Mouse (Mus musculus): ENCODE measurements around the gene Cdkn2b.
A peak's percentile ranks its signal among the peaks of the same experiment; 100 is the strongest.

The Cdkn2b gene

DNA sequence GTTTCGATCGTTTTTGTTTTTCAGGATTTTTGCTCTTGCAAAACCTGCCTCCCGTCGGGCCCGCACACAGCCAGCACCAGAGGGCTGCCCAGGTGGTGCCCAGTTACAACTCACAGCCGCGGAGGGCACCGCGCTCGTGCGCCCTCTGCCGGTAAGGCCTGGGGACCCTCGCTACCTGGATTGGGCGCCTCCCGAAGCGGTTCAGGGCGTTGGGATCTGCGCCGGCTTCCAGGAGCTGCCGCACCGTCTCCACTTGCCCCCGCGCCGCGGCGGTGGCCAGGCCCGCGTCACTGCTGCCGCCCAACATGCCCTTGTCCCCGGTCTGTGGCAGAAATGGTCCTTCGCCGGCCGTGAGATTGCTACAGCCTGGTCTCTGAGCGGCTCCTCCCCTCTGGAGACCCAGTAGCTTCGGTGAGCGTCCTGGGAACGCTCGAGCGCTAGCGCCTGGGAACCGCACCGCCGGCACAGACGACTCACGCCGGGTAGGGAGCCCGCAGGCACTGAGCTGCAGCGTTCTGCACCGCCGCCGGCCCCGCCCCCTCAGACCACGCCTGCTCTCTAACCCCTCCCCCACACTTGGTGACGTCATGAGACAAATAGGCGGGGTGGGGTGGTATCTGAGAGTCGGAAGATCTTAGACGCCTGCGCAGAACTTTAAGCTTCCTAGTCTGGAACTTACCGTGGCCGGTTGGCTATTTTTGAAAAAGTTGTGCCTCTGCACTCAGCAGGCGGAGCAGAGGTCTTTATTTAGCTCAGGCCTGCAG is at the start of gene Cdkn2b:
Gene Cdkn2b, minus strand, starts transcription at position 549 of the 764 bp plus-strand sequence.
- peak; percentile 72 for DNase-seq (ENCODE audit: low read depth, low spot score)

DNA sequence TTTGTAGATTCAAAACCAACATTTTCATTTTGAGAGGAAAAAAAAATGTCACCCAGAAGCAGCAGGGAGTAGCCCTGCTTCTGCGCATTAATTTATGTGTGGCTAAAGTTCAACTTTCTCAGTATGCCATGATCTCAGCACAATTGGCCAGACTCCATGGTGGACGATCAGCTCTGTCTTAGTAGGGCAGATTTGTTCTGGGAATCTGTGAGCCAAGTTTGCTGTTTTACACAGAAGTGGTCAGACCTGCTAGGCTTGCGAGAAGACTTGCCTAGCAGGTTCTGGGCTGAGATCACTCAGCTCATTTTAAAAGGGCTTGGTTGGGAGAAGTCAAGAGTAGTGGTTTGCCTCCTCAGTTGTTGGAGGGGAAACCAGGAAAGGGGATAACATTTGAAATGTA is 49.5 kb upstream of the Cdkn2b start:
- DNase-seq (ENCODE audit: low read depth, low spot score): no peak

GRCm38 (mm10) chr4:89359506-89359905 is 48.7 kb upstream of the Cdkn2b start:
- no peak for DNase-seq (ENCODE audit: low read depth, low spot score)

DNA sequence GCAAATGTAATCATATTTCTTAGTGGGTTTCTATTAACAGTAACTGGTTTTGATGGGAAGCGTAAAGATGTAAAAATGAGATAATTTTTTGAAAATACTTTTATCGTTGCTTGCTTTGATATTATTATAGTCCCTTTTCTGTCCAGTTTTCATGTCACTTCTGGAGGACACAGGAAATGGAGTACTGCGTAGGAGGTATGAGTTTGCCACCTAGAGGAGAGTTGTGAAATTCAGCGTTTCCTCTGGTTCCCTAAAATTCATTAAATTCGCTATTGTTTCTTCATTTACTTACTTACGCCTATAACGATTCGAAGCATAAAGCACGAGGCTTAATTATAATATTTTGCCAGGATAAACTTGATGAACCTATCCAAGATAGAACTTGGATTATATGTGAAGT is 43.1 kb upstream of the Cdkn2b start:
- DNase-seq (ENCODE audit: low read depth, low spot score): peak; percentile 6

GRCm38 (mm10) chr4:89353071-89353582 is 42.3 kb upstream of the Cdkn2b start:
- DNase-seq (ENCODE audit: low read depth, low spot score): no peak

DNA sequence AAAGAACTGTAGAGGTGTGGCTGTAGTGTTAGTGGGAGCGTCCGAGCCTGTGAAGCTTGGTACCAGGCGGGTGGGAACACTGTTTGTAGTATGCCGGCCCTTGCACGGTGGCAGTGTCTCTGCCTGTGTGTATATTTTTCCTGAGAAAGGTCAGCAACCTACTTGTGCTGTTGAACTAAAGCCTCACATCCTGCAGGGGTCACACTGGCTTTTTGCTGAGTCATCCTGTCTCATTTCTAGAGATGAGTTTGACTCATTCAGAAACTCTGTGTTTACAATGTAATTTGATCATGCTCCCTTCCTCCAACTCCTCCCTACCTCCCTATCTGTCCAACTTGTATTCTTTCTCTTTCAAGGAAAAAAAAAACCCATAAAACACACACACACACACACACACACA is 40.6 kb upstream of the Cdkn2b start:
- DNase-seq (ENCODE audit: low read depth, low spot score): no peak

- no peak for DNase-seq (ENCODE audit: low read depth, low spot score)
These were observed 40.2 kb upstream of the Cdkn2b start for GRCm38 (mm10) chr4:89350938-89351451.

DNA sequence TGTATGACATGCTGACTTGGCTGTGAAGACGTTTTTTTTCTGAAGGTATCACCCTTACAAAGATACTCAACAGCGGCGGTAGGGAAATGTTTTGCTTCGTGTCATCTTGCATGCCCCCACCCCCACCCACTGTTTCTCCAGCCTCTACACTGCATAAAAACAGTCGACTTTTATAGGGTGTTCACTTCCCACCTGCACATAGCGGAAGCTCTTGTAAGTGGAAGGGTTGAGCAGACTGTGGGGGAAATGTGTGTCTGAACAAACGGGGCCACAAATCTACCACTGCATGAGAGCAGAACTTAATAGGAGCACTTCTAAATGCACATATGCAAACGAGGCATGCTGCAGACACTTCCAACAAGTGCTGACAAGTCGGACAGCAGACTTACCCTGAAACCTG is 39.6 kb upstream of the Cdkn2b start:
- DNase-seq (ENCODE audit: low read depth, low spot score): no peak

DNA sequence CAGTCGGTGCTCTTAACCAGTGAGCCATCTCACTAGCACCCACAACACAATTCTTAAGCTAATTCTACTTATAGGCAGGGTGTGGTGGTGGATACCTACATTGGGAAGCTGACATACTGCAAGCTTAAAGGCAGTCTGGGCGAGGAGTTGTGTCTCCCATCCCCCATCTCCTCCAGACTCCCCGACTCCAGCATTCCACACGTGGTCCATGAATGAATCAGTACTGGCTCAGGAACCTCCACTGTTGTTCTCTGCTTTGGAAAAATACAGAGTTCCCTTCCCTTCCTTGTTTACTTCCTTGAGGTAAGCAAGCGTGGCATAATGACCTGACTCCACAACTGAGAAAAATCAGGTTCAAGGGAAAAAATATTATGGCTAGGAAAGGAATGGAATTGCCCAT is 38.0 kb upstream of the Cdkn2b start:
- DNase-seq (ENCODE audit: low read depth, low spot score): no peak

DNA sequence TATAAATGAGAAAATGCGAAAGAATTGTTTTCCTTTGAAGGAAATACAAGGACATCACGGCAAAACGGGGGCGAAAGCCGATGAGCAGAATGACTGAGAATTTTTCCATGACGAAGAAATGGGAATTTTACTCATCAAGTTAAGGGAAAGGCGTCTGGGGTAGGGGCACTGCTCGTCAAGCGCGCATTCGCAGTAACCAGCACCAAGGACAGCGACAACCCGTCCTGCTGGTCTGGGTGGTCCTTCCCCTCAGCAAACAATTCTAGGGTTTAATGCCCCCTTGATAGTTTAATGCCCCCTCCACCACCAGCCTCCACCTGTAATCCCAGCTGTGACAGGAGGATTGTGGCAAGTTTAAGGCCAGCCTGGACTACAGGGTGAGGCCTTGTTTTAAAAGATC is 2.6 kb upstream of the Cdkn2b start:
- no peak for DNase-seq (ENCODE audit: low read depth, low spot score)

- no peak for DNase-seq (ENCODE audit: low read depth, low spot score)
These were observed 843 bp downstream of the Cdkn2b start for GRCm38 (mm10) chr4:89309996-89310395.

DNA sequence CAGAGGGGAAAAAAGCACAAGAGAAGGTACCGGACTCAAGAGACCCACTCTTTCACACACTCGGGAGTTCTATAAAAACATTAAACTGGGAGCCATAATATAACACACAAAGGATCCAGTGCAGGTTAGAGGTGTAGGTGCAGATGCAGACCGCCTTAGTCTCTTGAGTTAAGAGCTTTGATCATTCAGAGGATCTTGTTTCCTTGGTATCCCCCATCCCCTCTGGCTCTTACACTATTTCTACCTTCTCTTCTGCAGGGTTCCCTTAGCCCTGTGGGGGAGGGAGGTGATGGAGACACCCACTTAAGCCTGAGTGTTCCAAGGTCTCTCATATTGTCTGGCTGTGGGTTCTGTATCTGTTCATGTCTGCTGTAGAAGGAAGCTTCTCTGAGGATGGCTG is 2.8 kb downstream of the Cdkn2b start:
- no peak for DNase-seq (ENCODE audit: low read depth, low spot score)

- DNase-seq (ENCODE audit: low read depth, low spot score): no peak
These were observed 4.0 kb downstream of the Cdkn2b start for GRCm38 (mm10) chr4:89306798-89307365.

DNA sequence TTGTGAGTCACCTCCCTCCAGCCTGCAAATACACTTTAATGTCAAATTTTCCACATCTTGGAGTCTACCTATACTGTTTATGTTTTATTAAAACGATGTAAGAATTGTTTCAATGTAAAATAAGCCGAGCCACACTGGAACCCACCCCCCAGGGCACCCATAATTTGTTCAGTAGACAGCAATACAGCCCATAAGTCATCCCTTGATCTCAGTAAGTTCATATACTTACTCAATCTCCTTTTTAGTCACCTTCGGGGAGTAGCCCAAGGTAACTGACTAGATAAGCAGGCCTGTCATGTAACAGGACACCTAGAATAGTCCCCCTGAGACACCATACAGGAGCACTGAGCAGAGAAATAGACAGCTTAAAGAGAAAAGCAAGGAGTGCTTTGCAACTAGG is 5.1 kb downstream of the Cdkn2b start:
- DNase-seq (ENCODE audit: low read depth, low spot score): no peak

- DNase-seq (ENCODE audit: low read depth, low spot score): no peak
These were observed 7.4 kb downstream of the Cdkn2b start for GRCm38 (mm10) chr4:89303281-89303995.

DNA sequence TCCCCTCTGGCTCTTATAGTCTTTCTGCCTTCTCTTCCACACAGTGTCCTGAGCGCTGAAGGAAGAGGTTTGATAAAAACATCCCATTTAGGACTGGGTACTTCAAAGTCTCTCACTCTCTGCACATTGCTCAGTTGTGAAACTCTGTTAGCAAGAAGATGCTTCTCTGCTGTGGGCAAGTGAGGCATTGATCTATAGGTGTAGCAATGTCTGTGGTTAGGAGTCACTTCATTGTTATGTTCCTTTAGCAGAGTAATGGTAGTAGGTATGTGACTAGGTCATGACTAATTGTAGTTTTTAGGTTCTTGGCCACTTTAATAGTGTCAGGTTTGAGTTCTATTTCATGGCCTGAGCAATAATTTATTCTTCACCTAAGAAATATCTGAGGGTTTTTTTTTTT is 8.7 kb downstream of the Cdkn2b start:
- no peak for DNase-seq (ENCODE audit: low read depth, low spot score)

DNA sequence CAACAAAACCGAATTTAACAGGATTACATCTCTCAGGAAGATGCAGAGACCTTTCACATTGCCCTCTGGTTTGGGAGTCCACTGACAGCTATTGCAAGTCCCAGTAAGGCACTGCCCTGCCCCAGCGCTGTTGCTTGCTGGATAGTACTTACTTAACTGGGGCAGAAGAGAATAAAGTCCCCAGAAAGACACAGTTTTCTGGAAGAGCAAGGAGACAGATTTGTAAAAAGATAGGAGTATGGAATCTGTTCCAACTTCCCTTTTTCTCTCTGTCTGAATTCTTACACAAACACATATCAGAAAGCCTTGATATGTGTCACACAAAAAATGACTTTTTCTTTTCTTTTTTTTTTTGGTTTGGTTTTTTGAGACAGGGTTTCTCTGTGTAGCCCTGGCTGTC is 11.1 kb downstream of the Cdkn2b start:
- no peak for DNase-seq (ENCODE audit: low read depth, low spot score)

GRCm38 (mm10) chr4:89295441-89296220 is 15.2 kb downstream of the Cdkn2b start:
- no peak for DNase-seq (ENCODE audit: low read depth, low spot score)

DNA sequence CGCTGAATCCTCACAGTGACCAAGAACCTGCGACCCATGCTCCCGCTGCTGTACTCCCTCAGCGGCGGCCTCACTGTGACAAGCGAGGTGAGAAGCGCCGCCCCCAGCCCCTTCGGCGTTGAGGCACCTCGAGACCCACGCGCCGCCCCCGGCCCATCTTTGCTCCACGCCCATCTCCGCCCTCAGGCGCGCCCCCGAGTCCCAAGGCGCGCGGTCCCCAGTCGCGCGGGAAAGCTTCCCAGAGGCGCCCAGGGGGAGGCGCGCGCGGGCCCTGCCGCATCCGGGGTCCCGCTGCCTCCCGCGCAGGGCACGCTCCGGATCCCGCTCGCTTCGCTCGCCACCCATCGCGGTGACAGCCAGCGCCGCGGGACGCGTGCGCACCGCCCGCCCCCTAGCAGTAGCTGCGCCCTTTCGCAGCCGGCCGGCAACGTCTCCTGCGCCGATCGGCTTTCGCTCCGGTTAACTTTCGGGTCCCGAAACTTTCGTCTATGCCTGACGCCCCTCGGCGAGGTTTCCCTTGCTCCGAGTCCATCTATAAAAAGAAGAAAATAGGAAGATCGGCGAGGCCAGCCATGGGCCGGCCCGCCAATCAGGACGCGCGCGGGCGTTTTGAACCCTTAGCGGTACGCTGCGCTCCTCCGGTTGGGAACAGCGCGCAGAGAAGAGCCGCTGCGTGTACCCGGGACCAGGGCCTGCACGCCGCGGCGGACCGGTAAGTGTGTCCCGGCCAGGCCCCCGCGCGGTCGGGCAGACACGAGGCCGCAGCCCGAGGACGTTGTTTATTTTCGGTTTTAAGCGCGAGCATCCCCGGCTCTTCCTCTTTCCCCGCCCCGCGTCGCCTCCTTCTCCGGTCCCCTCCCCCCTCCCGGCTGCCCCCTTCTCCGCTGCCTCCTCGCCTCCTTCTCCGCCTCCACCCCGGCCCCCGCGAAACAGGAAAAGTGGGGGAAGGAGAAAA is 16.1 kb downstream of the Cdkn2b start, which contains the start of gene Cdkn2a:
Gene Cdkn2a, minus strand, starts transcription at position 168 of the 955 bp plus-strand sequence.
- DNase-seq (ENCODE audit: low read depth, low spot score): peak; percentile 50

DNA sequence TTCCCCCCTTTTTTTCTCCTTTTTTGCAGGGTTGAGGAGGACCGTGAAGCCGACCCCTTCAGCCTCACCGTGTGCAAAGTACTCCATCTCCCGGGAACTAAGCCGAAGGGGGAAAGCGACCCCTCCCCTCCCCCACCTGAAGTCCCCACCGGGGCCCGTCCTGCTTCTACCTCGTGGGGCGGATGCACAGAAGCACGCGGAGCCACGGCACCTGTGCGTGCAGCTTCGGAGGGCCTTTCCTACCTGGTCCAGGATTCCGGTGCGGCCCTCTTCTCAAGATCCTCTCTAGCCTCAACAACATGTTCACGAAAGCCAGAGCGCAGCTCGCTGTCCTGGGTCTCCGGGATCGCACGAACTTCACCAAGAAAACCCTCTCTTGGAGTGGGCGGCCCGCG is 16.8 kb downstream of the Cdkn2b start:
- DNase-seq (ENCODE audit: low read depth, low spot score): peak; percentile 2

Data from brain, adult 2 months (tissue).